Mouse (Mus musculus) urinary bladder, postnatal 4 days (tissue): ENCODE measurements at regions not wholly inside any gene's neighbourhood (a gene's known extent, or its start where the extent isn't known, plus 50 kb on each side); places are given as distances from the start of the nearest gene placed in this dataset.
A peak's percentile ranks its signal among the peaks of the same experiment; 100 is the strongest.
"Not testable (repeated sequence)": the region's sequence is repeated elsewhere in the genome, so short reads cannot be mapped to it uniquely, and the experiment has no call there.

Experiments used
- DNase-seq, 2 experiments: peaks; one replicate each; pipeline ENCODE4 v3.0.0; 2021 to 2022; ENCODE audit warnings: low spot score in 2 of 2

DNA sequence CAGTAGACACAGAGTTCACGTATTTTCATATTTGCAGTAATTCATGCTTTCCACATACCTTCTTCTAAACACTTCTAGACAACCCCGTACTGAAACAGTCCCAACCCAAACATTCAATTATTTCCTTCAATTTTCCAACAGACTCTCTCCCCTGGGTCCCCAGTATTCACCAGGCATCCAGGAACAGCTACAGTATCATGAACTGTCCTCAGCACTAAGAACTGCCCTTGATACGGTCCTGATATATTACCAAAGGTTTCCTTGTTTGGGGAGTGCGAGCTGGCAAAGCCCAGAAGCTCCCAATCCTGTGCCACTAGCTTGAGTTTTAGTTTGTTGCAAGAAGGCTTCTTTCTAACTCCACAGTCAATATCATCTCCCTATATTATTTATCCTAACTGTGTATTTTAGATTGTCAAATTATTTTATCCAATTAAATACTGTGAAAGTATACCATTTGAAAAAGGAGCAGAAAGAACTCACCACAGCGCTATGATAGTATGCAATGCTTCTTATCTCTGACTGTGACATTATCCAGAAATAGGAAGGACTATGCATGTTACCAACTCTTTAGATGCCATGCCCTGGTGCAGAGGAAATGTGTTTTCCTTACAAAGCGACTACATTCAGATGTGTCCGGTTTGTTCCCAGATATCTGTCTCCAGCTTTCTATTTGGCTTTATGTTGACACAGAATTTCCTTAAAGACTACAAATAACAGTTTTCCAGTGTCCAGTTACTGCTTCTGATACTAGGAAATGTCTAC is 754.6 kb upstream of the Intu start:
- DNase-seq, result no peak

GRCm38 (mm10) chr3:39779690-39780218 is 751.3 kb upstream of the Intu start:
- DNase-seq, result no peak

DNA sequence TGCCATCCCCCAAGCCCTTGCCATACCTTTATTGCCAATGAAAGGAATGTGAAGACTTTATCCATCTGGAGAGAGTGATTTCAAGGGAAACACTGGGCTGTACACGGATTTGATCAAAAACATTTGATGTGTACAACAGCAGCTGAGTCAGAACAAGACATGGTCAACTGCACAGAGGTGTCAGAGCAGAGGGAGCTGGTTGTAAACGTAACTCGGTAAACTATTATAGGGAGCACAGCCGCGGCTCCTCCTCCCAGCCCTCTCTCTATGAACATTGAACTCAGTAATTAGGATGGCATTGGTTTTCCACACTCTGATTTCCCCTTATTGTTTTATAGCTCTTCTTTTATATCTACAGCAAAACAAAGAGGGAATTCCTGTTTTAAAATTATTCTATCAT is 750.8 kb upstream of the Intu start:
- no peak for DNase-seq

- DNase-seq, result no peak
These were observed 746.2 kb upstream of the Intu start for GRCm38 (mm10) chr3:39784901-39785300.

- DNase-seq, result no peak
These were observed 721.5 kb upstream of the Intu start for GRCm38 (mm10) chr3:39809586-39809985.

GRCm38 (mm10) chr3:39814814-39815213 is 716.3 kb upstream of the Intu start:
- DNase-seq, result peak in 1 of 2 experiments; percentile 63

DNA sequence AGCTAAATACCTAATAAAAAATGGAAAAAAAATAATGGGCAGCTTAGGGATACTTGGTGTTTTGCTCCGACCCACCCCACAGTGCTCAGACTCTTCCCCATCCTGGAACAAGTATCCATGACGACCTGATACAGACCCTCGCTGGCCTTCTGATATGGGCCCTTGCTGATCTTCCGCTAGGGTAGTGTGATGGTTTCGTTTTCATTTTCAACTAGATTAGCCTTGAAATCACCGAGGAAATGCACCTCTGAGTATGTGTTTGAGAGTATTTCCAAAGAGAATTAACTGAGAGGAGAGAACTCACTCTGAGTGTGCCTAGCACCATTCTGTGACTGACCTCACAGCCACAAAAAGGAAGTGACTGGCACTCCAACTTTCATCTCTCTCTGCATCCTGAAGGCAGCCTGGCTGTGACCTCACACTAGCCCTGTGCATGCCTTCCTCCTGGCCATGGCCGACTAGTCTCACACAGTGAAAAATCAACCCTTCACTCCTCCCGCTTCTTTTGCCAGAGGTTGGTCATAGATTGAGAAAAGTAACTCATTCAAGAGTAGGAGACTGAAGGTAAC is 700.5 kb upstream of the Intu start:
- DNase-seq, result no peak

- no peak for DNase-seq
These were observed 692.5 kb upstream of the Intu start for GRCm38 (mm10) chr3:39838377-39839145.

GRCm38 (mm10) chr3:39840946-39841345 is 690.1 kb upstream of the Intu start:
- no peak for DNase-seq

DNA sequence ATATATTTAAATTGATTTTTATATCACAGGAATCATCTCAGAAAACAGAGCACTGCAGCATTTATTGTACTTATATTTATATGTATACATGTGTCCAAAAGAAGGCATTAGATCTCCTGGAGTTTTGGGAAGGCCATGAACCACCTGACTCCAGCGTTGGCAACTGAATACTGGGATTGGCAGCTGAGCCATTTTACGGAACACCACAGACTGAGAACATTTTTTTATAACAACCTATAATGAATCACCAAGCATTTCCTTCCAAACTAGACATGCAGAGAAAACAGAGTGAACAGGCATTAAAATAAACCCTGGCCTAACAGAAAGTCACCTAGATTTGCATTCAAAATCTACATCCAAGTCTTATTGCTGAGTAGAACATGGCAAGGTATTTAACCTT is 686.0 kb upstream of the Intu start:
- DNase-seq, result no peak

DNA sequence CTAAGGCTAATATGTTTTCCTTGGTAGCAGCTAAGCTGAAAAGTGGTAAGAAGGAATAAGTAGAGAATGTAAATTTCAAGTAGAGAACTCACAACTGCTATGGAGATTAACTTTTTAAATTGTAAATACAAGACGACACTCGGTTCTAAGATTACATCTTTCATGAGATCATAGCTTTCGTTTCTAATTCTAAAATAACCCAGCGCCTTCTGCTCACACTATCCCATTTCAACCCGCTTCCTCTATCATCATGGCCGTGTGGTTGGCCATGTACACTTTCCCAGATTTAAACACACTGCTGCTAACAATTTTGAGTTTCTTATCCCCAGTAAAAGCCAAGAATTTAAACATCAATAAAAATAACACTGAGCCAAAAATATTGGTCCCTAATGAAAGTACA is 682.3 kb upstream of the Intu start:
- DNase-seq, result no peak

- DNase-seq, result no peak
These were observed 673.8 kb upstream of the Intu start for GRCm38 (mm10) chr3:39857214-39857839.

DNA sequence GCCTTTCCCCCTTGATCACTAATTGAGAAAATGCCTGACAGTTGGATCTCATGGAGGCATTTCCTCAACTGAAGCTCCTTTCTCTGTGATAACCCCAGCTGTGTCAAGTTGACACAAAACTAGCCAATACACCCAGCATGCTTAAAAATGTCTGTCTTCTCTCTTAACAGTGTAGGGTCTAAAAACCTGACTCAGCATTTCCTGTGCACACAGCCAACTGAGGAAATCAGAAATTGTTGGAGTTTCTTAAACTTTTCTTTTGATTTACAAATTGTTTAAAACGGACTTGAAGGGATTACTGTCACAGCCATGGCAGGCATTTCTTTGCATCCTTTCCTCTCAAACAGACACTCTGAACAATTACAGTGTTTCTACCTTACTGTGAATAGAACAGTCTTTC is 655.0 kb upstream of the Intu start:
- not testable (repeated sequence) for DNase-seq

DNA sequence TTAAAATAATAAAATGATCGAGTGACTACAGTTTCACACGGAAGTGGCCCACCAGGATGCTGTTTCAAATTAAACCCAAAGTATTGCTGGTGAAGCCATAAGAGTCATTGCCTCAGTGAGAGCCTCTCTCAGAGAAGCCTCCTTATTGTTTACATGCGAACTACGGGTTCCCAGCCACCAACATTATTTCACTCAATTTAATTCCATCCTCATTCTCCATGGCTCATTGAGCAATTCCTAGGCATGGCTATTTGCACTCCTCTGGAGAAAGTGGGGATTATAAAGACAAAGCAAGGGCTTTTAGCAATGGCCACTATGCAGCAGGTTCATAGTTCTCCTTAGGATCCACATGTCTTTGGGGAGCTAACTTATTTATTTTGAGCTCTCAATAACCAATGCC is 646.7 kb upstream of the Intu start:
- no peak for DNase-seq

DNA sequence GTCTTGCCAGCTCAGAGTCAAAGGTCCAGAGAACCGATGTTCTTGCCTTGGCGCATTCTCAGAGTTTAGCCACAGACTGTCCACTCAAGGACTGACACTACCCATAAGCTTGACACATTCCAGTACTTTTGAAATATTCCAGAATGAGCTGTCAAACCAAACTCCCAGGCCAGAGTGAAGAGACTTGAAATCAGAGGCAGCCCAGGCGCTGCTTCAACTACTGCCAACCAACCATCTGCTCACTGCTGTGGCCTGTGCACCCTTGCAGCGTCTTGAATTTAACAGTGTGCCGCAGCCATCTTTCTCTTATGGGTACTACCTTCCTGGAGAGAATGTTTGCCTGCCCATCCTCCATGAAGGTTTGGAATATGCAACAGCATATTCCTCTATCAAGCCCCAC is 642.7 kb upstream of the Intu start:
- no peak for DNase-seq

DNA sequence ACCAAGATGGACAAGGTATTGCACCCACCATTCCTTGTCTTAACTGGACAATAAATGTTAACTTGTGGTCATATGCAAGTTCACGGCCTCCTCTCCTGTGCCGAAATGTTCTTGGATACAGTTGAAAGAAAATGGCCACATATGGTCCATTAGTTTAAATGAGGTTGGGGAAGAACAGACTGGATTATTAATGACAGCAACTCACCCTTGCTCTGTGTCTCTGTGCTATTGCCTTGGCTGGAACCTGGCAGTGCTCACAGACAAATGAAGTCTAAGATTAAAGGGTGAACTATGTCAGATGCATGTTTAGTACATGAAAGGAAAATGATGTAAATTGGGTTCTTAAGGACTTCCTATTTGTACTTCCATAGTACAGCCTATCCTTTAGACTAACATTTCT is 641.9 kb upstream of the Intu start:
- DNase-seq, result no peak

GRCm38 (mm10) chr3:39898961-39899360 is 632.1 kb upstream of the Intu start:
- DNase-seq, result no peak

GRCm38 (mm10) chr3:39900207-39900606 is 630.9 kb upstream of the Intu start:
- no peak for DNase-seq

GRCm38 (mm10) chr3:39904377-39904776 is 626.7 kb upstream of the Intu start:
- DNase-seq, result no peak

DNA sequence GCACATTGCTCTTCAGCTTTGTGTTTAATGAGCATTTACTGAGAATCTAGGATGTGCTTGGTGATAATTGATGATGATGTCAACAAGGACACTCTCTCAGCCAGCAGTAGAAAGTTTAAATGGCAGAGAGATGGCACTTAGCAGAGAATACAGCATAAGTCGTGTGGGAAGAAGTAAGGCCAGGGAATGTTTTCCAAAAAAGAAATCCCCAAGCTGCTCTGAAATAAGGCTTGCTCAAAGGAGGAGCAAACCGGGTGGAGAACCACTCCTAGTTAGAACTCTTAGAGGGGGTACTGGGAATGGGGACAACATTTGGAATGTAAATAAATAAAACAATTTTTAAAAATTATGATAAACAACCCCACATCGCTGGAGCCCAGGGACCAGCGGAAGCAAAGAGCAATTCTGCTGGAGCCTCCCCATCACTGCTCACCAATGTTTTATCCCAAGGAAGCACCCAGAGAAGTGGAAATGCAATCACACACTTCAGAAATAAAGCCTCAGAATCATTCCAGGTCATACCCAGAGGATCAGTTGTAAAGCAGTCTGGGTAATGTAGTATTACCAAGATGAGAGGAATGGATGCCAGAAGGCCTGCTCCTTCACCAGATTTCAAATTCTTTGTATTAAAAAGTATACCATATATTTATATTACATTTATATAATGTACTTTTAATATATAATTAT is 622.3 kb upstream of the Intu start:
- no peak for DNase-seq

DNA sequence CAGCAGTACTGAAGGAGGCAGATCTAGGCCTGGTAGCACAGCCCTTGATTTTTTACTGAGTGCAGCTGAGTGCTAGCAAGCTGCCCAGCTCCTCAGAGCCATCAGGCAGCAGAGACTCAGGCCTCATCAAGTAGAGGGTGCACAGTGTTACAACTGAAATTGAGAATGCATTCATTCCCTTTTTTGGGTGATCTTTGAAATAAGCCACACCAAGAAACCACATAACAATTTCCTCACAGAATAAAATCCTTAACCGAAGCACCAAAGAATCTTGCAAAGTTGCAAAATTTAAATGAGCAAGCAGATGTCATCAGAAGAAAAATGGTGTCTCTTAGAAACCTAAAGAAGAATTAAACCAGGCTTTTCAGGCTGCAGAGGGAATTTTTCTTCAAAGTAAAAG is 621.4 kb upstream of the Intu start:
- DNase-seq, result no peak

GRCm38 (mm10) chr3:39918601-39919000 is 612.5 kb upstream of the Intu start:
- no peak for DNase-seq
